Mouse (Mus musculus) induced T-regulatory cell, adult 2 months (primary cell): ENCODE data around the gene Slit2.

Experiments used
- DNase-seq: peaks from one replicate; pipeline ENCODE4 v3.0.0-alpha.2; 2012; ENCODE audit warnings: low read depth

The Slit2 gene

DNA sequence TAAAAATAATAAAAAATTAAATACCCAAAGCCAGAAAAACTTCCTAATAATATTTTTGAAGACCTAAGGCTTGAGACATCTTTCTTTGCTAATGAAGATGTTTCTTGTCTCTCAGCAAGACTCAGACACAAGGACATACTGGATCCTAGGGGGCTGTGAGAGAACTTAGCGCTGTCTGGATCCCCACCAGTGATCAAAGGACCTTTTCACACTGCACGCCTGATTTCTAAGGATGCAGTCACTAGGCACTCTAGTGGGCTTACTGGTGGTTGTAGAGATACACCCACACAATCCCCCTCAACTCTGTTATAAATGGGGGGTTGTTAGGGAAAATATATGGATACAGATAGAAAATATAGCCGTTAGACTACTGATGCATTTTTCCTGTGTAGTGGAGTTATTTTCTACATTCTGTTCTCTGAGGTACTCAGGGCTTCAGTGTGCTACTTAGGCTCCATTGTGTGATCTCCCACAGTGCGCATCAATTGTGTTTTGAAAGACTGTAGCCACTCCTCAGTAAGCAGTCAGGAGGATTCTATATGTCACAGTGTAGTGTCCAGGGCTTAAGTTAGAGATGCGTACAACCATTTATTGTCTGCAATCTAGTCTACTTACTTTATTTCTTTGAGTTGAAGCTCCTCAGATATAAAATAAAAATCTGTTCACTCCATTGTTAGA, 67.8 kb downstream of the Slit2 start:
- no peak for DNase-seq

- DNase-seq = no peak
Observed at GRCm38 (mm10) chr5:48058612-48059011, 75.7 kb downstream of the Slit2 start.

DNA sequence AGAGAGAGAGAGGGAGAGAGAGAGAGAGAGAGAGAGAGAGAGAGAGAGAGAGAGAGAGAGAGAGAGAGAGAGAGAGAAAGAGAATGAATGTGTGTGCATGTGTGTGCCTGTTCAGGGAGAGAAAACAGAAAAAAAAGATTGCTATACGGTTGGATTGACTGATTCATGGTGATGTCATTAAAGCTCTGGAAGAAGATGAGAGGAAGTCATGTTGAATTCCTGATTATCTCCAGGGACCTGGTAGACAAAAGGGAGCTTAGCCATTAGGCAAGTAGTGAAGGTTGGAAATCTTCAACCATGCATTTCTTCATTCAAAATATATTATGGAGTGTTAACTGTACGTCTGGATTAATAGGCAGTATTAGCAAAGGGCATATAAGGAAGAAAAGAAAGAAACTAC, 77.8 kb downstream of the Slit2 start:
- DNase-seq = no peak

DNA sequence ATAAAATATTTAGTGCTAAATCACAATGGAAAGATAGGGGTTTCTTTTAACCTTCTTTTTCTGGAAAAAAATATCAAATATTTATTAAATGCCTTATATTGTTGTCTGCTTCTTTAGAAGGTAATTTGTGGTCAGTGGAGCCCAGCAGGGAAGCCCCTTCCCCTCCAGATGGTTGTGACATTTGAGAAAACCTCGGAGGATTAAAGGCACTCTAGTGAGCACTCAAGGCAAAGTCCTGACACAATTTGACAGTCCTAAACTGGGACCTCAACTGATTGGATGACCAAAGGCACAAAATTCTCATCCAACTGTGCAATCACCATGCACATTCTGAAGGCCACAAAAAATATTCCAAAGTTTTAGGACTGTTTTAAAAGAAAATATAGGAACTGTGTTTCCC, 95.8 kb downstream of the Slit2 start:
- no peak for DNase-seq

DNA sequence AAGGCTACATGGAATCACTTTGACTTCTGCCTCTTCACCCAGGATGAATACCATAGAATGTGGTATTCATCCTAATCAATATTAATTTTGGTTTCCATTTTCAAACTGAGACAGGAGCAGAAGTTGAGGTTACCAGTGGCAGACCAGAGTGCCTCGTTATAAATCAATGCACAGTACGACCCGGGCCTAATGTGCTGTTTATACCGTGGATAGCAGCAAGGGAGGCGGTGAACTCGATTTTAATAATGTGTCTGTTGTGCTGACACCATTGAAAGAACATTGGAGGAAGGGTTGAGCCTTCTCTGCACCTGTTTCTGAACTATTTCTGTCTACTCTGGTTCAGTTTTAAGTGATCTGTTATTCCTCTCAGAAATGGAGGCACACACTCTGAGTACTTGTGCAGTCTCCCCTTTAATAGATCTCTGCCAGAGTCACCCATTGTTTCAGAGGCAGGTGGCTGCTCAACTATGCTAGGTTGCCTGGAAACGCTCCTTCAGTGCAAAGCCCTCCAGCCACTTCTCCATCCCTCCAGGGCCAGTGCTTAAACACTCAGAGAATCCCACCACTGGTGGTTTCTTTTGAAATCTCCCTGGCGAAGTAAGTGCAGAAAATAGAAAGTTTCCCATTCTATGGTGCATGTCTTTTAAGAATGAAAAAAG, 98.4 kb downstream of the Slit2 start:
- DNase-seq = no peak

DNA sequence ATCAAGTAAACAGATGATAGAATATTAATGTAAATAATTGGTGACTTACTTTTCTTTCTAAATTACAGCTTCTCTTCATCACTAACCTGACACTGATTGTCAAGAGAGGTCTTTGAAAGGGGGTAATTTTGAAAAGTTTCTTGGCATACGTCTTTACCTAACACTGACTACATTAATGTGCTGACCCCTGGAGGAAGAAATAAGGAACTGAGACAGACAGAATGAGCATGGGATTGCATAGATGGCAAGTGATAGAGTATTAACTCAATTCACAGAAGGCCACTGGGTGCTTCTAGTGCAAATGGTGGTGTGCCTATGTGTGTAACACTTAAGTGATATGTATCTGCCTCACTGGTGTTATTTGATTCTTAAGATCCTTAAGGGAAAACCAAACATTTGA, 130.5 kb downstream of the Slit2 start:
- no peak for DNase-seq

DNA sequence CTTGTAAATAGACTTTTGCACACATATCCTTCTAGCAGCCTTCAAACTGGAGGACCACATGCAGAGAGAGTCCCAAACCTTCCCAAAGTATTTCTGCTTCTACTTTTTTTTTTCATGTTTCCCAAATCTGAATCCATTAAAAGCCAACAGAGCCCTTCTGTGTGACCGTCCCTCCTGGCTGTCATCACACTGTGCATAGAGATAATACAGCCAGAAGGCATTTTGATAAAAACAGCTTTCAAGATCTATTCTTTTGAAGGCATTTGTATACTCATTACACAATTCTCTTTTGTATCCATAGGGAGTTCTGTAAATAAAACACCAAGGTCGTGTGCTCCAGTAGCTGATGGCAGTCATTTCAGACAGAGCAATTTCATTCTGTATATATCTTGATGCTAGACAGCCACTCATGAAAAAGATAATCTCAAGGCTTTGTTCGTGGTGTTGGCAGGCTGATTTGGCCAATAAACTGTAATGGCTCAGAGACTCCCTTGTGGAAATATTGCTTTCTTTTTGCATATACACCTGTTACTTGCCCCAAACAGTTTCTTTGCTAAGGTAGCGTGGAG, 132.1 kb downstream of the Slit2 start:
- DNase-seq = no peak

- DNase-seq = no peak
Observed at GRCm38 (mm10) chr5:48122651-48123050, 139.7 kb downstream of the Slit2 start.

- no peak for DNase-seq
Observed at GRCm38 (mm10) chr5:48125770-48126423, 143.0 kb downstream of the Slit2 start.

- DNase-seq = no peak
Observed at GRCm38 (mm10) chr5:48129981-48130380, 147.0 kb downstream of the Slit2 start.

GRCm38 (mm10) chr5:48136571-48136970, 153.6 kb downstream of the Slit2 start:
- DNase-seq = no peak

DNA sequence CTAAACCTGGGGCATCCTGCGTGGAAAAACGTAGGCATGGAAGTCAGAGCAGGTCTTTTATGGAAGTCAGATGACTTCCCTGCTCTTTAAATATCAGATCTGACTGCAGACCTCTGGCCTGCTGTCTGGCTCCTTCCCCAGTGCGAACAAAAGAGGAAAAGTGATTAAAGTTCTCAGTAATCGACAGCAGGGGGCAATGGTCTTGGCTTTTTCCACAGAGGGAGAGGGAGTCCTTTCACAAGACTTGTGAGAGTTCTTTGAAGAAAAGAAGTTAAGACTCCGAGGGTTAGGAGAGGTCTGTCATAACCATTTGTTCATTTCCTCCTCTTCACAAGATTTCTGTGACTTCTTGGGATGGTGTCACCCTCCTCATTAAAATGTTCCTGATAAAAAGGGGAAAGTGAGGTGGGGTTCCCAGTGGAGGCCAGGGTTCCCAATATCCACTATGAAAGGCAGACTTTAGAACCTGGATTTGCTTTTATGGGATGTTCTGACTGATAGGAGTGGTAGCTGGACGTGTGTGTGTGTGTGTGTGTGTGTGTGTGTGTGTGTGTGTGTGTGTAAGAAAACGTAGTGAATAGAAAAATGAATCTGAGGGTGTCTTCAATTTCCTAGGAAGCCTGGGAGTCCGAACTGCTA, 156.0 kb downstream of the Slit2 start:
- no peak for DNase-seq

DNA sequence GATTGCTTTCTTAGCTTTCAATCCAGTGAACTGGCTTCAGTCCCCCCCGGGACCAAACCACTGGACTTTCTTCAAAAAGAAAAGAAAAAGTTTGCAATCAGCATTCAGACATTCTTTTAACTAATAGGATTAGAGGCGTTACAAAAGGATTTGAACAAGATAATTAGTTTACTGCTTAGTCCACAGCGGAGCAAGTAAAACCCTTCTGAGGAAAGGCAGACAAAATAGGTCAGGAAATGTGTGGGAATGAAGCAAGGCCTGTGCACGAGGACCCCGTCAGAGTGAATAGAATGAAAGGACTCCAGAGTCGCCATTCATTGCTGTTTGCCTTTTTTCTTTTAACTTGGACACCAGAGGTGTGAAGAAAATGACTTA, 156.5 kb downstream of the Slit2 start:
- DNase-seq = no peak

- DNase-seq = no peak
Observed at GRCm38 (mm10) chr5:48146082-48146481, 163.1 kb downstream of the Slit2 start.

- no peak for DNase-seq
Observed at GRCm38 (mm10) chr5:48160829-48161228, 177.9 kb downstream of the Slit2 start.

GRCm38 (mm10) chr5:48181646-48182302, 198.8 kb downstream of the Slit2 start:
- DNase-seq = no peak

- DNase-seq = no peak
Observed at GRCm38 (mm10) chr5:48184358-48184757, 201.4 kb downstream of the Slit2 start.

DNA sequence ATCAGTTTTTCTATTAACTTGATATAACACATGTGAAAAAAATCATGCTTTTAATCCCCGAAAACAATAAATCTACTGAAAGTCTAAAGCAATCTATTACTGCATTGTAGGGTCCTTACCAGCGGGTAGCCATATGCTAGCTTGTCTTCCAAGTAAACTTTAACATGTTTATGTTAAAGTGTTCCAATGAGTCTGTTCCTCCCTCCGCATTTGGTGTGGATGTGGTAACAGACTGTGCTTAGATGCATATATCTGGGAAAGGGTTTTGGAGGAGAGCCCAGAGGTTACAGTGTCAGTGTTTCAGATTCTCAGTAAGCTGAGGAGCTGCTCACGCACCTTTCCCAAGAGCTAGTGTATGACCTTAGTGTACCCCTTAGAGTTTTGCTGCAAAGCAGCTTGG, 204.9 kb downstream of the Slit2 start:
- no peak for DNase-seq

GRCm38 (mm10) chr5:48199380-48199779, 216.4 kb downstream of the Slit2 start:
- no peak for DNase-seq

DNA sequence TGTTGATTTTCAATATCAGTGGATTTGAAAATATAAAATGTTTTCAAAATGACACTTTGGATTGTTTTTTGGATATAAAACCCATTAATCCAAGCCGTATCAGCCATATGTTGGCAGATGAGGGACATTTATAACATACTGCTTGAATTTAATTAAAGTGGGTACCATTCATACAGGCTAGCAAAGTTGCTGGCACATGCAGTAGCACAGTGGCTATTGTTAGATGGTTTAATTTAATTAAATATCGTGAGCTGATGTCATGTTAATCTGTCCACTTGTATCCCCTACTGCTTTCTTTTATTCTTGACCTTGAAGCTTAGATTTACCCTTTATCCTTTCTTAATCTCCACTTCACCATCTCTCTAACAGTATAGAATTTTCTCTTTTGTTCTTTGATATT, 232.3 kb downstream of the Slit2 start:
- DNase-seq = no peak

DNA sequence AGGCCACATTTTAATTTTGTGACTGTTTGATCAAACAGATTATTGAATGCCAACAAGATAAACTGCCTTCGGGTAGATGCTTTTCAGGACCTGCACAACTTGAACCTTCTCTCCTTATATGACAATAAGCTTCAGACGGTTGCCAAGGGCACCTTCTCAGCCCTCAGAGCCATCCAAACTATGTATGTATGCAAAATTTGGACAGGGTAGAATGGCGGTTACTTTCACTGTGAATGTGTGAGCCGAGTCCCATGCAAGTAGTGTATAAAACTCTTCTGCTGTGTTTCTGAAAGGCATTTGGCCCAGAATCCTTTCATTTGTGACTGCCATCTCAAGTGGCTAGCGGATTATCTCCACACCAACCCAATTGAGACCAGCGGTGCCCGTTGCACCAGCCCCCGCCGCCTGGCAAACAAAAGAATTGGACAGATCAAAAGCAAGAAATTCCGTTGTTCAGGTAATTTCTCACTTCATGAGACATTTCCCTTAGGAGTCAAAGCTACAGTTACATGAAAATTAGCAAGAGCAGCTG, 236.8 kb downstream of the Slit2 start:
- DNase-seq = no peak

- DNase-seq = no peak
Observed at GRCm38 (mm10) chr5:48225500-48225899, 242.6 kb downstream of the Slit2 start.
